Mouse (Mus musculus) embryo, embryonic 10 days (tissue): ENCODE measurements around the gene Pgk1.

Source experiments
- DNase-seq: peaks from one replicate; pipeline ENCODE4 v3.0.0-alpha.2; 2015; ENCODE audit warnings: low spot score

The Pgk1 gene

GRCm38 (mm10) chrX:106219171-106220032 lies 32.5 kb downstream of the Pgk1 start:
- peak; percentile 59 for DNase-seq

DNA sequence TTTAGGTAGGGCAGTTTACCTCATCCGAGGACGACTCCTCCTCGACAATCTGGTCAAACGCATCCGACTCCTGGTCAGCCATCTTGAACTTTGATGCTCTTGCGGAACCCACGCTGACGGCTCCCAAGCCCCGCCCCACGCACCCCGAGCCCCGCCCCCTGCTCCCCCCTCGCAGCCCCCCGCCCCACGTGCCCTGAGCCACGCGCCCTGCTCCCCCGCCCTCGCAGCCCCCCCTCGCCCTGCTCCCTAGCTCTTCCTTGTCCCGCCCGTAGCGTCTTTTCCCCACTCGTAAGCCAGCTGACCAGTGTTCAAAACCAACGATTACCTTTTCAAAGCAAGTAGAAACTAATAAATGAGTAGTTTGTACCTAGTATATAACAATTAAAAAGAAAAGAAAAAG lies 34.2 kb downstream of the Pgk1 start, which contains the start of gene Taf9b:
TSS of gene Taf9b (minus strand) at position 101 of the 400 bp plus-strand sequence.
- DNase-seq, result no peak
